Mouse (Mus musculus) ovary, postnatal 14 days (tissue): ENCODE results near the gene Depdc5.
A peak's percentile ranks its signal among the peaks of the same experiment; 100 is the strongest.
"Not testable (repeated sequence)": the region's sequence is repeated elsewhere in the genome, so short reads cannot be mapped to it uniquely, and the experiment has no call there.

Experiments used
- DNase-seq: peaks from one replicate; pipeline ENCODE4 v3.0.0; 2022; ENCODE audit warnings: low spot score

The Depdc5 gene

DNA sequence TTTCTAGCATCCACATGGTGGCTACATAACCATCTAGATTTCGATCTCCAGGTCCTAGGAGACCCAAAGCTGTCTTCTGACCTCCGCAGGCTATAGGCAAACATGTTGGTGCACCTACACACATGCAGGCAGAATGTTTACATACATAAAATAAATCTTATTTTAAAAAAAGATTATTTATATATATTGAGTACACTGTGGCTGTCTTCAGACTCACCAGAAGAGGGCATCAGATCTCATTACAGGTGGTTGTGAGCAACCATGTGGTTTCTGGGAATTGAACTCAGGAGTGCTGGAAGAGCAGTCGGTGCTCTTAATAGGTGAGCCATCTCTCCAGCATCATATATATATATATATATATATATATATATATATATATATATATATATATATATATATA, 50.6 kb downstream of the Depdc5 start:
- DNase-seq = no peak

DNA sequence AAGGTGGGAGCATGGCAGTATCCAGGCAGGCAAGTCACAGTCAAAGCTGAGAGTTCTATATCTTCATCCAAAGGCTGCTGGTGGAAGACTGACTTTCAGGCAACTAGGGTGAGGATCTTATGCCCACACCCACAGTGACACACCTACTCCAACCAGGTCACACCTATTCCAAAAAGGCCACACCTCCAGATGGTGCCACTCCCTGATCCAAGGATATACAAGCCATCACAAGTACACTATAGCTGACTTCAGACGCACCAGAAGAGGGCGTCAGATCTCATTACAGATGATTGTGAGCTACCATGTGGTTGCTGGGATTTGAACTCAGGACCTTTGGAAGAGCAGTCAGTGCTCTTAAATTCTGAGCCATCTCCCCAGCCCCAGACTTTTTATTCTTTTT, 55.8 kb downstream of the Depdc5 start:
- not testable (repeated sequence) for DNase-seq

DNA sequence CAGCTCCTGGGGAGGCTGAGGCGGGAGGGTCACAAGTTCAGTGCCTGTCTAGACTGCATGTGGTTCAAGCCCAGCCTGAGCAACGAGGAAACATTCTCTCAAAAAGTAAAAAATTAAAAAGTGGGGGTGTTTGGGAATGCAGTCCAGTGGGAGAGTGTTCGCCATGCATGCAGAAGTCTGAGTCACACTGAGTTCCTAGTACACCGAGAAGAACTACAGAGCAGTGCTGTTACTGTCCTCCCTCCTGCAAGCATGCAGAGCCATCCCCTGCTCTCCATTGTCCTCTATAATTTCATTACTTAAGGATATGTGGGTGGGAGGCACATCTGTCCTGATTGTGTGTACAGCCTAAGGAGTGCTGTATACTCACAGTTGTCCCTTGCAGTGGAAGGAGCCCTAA, 59.4 kb downstream of the Depdc5 start:
- DNase-seq = no peak

DNA sequence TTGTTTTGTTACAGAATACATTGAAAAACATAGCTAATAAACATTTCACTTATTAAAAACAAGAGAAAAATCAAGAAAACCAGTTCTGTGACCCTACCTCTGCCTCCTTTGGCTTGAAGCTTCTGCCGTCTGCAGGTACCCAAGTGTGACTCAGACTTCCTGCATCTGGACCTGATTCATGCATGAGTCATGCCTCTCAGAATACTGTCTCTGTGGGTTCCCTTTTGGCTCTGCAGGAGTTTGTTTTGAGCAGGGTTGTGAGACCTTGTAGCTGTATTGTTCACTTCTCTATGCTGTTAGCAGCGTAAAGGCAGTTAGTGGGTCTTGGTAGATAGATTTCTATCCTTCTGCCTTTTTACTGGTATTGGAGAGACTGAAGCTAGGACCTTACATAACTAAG, 67.3 kb downstream of the Depdc5 start:
- no peak for DNase-seq

DNA sequence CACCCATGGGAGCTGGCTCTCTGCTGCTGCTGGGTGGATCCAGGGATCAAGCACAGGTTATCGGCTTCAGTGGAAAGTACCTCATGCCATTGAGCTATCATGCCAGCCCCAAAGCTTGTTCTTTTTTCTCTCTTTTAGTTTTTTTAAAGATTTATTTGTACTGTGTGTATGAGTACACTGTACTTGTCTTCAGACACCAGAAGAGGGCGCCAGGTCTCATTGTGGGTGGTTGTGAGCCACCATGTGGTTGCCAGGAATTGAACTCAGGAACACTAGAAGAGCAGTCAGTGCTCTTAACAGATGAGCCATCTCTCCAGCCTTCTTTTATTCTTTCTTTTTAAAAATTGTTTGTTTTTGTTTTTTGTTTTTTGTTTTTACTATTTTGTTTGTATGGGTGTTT, 71.2 kb downstream of the Depdc5 start:
- DNase-seq = no peak

DNA sequence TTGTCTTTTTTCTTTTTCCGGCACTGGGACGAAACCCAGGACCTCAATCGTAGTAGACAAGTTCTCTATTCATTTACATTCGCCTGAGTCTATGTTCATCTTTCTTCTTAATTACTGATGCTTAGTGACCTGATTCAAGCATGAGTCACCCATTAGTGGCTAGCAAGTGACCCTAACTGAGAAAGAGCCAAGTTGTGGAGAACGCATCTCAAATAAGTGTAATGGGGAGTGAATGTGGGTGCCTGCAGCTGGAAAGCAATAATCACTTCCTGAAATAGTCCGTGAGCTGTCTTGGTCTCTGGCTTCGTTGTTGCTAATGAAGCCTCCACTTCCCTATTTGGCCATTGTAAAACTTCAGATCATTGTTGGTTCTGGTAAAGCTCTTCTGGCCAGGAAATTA, 77.1 kb downstream of the Depdc5 start:
- DNase-seq = no peak

DNA sequence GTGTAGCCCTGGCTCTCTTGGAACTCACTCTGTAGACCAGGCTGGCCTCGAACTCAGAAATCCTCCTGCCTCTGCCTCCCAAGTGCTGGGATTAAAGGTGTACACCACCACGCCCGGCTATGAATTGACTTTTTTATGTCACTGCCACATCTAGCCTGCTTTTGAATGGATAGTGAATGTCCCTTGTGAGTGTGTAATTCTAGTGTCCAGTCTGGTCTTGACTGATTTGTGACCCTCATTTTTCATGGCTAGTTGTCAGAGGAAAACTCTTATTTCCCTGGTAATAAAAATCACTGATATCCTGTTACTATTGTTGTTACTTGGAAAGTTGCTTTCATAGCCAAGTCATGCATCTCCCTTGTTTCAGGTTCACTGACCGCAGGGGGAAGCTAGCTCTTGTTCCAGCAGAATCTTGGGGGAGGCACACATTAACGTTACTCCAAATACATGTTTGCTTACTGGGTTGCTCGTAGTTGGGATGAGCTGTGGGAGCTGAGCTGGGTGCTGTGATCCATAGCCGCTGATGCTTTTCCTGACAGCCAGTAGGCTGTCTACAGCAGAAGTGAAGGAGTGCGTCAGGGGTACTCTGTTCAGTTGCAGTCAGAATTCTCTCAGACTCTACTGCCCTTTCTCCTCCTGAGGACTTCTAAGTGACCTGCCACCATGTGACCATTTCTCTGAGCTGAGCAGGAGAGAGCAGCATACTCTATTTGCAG, 77.9 kb downstream of the Depdc5 start:
- DNase-seq = no peak

DNA sequence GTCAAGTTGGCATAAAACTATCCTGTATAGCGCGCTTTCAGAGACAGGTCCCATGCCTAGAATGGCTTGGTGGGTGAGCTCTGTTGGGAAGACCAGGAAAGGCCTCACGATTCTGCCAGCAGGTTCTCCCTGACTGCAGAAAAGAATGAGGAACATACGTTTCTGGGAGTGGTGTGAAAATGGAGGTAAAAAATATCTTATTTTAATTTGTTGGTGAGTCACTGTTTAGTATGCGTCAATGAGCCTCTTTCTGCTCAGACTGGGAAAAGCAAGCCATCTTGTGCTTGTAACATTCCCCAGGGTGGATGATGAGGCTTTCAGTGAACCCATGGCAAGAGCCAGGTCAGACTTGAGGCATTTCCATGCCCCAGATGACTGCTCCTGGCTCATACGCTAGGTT, 86.6 kb downstream of the Depdc5 start:
- no peak for DNase-seq

DNA sequence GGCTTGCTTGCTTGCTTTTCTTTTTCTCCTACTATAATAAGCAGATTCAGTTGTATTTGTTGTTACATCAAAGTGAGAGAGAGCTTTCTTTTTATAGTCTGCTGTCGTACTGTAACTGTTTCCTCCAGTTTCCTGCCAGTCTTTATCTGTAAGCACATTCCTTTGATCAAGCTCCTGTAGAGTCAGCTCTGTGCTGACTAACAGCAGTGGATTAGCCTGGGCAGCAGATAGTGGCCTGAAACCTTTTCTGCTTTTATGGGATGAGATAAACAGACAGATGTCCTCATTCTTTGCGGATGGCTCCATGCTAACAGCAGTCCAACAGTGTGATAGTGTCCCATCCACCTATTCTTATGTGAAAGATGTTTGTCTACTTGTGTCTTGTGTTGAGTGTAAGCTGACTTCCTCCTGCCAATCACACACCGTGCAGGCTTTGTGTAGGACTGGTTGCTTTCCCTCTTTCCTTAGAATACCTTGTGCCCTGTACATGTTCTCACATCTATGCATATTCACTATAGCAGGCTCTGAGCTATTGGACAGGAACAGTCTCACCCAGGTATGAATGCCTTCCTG, 87.3 kb downstream of the Depdc5 start:
- DNase-seq = no peak

DNA sequence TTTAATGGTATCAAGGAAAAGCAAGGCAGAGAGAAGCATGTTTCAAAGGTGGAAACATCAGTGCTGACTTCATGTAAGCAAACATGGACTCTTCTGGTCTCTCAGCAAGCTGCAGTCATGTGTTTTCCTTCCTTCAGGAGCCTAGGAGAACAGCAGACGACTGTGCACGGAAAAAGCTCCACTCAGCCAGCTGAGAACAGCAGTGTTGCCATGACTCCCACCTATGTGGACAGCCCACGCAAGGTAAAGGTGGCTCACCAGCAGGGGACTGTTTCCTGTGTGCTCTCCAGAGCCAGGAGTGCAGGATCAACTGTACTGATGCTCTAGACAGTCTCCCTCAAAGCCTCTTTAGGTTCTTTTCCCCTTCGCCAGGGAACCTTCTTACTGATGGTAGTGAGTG, 92.2 kb downstream of the Depdc5 start:
- no peak for DNase-seq

DNA sequence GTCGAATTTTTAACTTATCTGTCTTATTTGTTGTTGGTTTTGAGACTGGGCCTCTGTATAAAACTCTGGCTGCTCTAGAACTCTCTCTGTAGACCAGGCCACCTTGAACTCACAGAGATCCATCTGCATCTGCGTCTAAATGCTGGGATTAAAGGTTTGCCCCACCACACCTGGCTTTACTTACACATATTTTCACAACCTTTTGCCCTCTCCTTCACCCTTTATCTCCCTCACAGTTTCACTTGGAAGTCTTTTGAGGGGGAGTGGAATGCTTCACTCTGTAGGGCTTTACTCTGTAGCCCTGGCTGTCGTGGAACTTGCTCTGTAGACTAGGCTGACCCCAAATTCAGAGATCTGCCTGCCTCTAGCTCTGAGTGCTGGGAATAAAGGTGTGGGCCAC, 98.1 kb downstream of the Depdc5 start:
- DNase-seq = no peak

DNA sequence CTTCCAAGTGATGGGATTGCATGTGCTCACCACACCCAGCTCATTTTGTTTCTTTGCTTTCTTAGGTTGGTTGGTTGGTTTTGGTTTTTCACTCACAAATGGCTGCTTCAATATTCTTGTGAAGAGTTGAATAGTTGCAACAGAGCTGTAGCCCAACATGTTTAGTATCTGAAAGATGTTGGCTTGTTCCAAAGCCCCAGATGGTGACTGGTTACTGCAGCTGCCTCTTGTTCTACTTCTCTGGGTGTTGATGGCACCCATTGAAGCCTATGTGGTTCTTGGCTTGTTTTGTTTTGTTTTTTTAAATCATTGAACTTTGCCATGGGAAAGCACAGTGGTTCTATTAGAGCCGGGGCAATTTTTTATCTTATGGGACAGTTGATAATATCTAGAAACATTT, 99.1 kb downstream of the Depdc5 start:
- DNase-seq = no peak

DNA sequence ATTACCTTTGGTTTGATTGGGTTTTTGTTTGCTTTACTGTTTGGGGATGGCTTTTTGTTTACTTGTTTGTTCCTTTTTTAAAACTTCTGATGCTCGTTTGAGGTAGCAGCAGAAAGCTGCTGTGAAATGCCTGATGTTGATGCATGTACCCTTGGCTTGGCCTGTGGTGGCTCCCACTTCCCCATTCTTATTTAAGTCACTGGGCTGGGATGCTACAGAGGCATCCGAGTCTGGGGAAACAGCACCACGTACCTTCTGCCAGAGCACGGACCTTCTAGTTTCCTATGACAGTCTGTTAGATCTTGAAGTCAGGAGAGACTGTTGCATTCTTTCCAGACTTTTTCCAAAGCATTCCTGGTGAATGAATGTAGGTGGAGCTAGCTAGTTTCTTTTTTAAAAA, 113.0 kb downstream of the Depdc5 start:
- no peak for DNase-seq

DNA sequence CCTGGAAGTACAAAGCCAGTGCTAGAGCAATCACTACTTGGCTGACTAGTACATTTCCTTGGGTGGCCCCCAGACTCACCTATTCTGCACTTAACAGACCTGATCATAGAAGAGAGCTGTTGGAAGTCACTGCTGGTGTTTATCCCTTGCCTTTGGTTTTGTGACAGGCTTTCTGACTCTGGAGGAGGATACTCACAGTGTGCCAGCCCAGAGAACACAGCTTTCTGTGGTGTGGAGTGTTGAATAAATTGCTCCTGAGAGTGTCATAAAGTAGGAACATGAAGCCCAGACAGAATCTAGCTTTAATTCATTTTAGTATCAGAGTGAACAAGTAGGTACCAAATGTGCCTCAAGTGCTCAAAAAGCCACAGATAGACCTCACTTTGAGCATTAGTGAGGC, 113.7 kb downstream of the Depdc5 start:
- no peak for DNase-seq

DNA sequence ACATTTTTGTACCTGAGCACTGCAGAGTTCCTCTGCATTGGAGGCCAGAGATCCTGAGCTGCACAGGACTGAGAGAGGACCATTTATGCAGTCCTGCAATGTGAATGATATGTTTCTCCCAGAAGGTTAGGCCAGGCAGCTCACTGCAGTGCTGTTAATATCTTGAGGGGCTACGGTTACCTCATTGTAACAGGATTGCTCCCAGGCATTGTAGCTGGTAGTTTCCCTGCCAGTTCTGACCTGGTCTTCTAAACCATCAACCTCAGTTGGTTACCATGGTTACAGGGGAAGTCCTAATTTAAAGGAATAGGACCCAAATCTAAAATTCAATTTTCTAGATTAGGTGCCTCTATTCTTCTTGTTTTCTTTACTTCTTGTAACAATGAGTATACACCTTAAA, 121.9 kb downstream of the Depdc5 start:
- no peak for DNase-seq

DNA sequence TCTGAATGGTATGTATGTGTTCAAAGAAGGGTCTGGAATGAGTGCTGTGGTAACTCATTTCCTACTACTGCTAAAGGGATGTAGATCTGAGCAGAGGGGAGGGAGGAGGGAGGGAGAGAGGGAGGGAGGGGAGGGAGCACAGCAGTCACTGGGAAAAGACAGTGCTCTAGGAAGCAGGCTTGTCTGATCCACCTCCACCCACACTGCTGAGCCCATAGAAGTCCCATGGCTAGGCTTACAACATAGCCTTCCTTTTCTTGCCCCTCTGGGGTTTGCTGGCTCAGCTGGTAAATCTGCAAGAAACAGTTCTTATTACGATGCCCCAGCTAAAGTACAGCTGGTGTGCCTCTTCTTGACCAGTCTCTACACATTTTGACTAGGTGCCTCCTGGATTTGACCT, 124.4 kb downstream of the Depdc5 start:
- DNase-seq = no peak

DNA sequence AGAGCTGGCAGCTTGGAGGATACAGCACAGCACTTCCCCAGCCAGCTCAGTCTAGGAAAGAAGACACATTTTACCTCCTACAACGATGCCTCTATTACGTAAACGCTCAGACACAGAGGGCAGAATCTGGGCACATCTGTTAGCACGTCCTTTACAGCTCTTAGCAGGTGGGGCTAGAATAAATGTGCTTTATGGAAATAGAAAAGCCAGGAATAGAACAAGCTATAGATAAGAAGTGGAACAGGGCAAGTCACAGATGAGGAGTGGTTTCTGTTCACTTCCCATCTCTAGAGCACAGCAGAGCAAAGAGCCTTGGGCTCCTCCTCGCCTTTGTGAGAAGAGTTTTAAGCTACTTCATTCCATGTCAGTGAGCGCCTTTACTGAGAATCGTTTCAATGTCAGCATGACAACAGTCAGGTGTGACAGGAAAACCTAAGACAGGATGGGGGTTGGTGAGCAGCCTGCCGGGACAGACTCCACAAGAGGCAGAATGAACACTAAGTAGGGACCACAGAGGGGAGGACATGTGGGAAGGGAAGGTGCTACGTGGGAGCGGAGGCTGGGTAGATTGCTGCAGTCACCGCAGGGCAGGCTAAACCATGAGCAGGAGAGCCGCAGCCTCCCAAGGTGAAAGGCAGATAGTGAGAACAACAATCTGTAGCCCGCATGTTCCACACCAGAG, 126.6 kb downstream of the Depdc5 start:
- no peak for DNase-seq

DNA sequence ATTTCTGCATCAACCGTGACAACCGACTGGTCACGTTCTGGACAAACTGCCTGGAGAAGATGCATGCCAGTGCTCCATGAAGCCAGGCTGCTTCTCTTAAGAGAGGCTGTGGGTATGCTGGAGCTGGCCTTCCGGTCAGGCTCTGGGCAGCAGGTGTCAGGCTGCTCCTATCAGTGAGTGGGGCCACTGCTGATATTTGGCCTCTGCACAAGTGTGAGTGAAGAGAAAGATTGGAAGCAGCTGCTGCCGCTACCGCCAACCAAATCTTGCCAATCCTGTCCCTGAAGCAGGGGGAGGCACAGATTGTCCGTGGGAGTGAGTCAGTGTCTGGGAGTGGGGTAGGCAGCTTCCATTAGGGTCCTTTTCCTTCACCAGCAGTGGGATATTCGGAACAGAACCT, 127.7 kb downstream of the Depdc5 start:
- DNase-seq = peak; percentile 40

DNA sequence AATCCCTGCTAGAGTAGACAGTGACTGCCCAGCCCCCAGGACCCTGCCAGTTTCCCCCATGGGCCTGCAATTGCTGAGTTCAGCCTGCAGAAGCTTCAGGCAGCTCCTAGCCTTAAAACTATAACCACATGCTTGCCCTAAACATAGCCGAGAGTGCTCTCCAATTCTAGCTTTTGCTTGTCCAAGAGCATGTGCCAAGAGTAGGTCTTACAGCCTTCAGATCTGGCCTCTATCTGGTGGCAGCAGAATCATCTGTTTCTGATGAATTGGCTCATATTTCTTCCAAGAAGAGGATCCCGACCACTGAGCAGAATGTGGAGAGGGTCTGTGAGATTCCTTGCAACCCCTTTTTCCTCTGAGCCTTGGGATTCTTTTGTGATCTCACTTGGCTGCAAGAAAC, 131.0 kb downstream of the Depdc5 start:
- DNase-seq = no peak

DNA sequence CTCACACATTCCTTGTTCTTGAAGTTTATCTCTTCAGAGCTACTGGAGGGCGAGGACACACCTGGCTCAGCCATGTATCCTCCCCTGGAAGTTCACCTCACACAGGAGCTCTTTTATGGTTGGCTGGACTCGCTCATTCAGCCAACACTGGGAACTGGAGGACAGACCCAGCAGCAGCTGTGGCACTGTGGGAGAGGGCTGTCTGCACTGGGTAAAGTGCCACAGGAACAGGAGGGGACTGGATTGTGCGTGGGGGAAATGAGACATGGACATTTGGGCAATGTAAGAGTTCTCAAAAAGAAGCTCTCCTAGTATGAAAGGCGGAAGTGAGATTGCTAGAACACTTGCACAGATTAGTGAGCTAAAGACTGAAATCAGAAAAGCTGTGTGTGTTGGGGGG, 132.3 kb downstream of the Depdc5 start:
- no peak for DNase-seq

DNA sequence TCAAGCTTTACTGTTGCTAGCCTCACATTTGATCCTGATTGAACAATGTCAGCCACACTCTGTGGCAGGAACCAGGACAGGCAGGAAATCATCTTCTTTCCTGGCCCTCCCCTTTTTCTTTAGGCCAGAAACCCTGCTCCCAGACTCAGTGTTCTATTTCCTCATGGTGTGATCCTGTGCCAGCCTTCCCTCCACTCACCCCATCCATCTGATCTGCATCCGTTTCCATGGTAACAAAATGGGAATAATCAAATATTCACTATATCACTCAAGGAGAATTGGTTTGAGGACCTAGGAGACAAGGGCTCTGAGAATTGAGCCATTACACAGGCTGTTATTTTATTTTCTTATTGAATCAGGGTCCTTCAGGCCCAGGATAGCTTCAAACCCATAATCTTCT, 133.1 kb downstream of the Depdc5 start:
- DNase-seq = no peak

DNA sequence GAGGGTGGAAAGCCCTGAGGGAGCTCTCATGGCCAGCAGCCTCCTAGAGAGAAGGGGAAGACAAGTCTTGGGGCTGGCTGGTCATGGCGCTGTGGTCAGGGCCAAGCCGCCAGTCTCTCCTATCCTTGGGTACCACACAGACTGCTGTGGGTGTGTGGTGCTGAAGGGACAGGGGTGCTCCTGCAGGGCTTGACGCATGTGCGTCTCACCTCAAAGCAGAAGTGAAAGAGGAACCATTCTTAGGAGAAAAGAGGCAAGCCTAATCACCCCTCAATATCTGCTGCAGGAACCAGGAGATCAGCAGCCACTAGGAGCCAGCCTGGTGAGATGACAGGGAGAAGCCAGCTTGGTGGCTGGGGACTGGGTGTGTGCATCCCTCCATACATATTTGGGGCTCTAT, 134.2 kb downstream of the Depdc5 start:
- no peak for DNase-seq

DNA sequence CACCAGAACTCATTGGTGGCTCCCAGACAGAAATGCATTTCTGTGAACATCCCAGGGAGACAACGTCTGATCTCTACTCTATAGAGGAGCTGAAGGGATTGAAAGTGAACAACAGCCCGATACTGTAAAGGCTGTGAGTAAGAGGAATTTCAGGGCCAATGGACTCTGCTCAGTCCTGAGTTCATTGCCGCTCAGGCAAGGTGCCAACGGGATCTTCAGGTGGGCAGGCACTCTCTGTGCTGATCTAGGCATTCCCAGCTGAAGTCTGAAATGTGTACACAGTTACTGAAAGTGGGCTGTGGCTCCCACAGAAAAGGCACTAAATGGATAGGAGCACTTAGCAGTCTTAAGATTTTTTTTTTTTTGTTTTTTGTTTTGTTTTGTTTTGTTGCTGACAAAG, 135.3 kb downstream of the Depdc5 start:
- no peak for DNase-seq

DNA sequence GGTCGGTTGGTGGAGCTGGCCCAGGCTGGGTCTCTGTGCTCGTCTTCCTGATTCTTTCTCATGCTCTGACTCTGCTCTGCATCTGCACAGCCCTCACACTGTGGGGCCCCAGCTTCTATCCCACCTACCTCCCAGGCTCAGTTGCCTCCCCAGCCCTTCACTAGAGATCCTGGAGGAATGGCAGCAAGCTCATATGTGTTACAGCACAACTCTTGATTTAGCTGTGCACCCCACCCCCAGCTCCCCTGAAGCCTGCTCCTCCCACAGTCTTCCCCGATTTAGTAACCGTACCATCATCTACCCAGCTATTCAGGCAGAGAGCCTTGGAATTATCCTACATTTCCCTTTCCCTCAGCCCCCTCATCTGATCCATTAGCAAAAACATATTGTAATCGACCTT, 137.6 kb downstream of the Depdc5 start:
- DNase-seq = no peak
